Mouse (Mus musculus) ES-Bruce4 (cell line): ENCODE measurements at regions not wholly inside any gene's neighbourhood (a gene's known extent, or its start where the extent isn't known, plus 50 kb on each side); places are given as distances from the start of the nearest gene placed in this dataset.

Source experiments
- CTCF ChIP-seq: IDR thresholded peaks from one replicate; pipeline ENCODE4 v1.8.1; 2011; ENCODE audit warnings: low read depth, low read length
- EP300 ChIP-seq: IDR thresholded peaks from 2 replicates; pipeline ENCODE4 v1.6.1; 2011; ENCODE audit warnings: low read depth, low read length; ENCODE audit not compliant: insufficient read depth
- POLR2A ChIP-seq: IDR thresholded peaks from one replicate; pipeline ENCODE4 v1.8.1; 2011; ENCODE audit warnings: low read length; ENCODE audit not compliant: insufficient read depth

- TF ChIP-seq CTCF, result no peak
- TF ChIP-seq POLR2A, result no peak
- TF ChIP-seq EP300, result no peak
Observed at GRCm38 (mm10) chr6:93456383-93457033, 513.2 kb upstream of the Adamts9 start.
